Mouse (Mus musculus) C2C12 (cell line): ENCODE measurements around the gene Pth2.

Experiments used
- CTCF ChIP-seq: IDR thresholded peaks from one replicate; pipeline ENCODE4 v1.5.1; 2011; ENCODE audit not compliant: control insufficient read depth, insufficient read depth, insufficient read length
- MAX ChIP-seq: IDR thresholded peaks from one replicate; pipeline ENCODE4 v1.6.1; 2011; ENCODE audit warnings: mild to moderate bottlenecking, control low read depth
- USF1 ChIP-seq: IDR thresholded peaks from one replicate; pipeline ENCODE4 v1.6.1; 2011; ENCODE audit warnings: low read depth, mild to moderate bottlenecking, control low read depth, moderate library complexity

GRCm38 (mm10) chr7:45174567-45175280 is 6.1 kb upstream of the Pth2 start:
- no peak for TF ChIP-seq CTCF
- TF ChIP-seq USF1, result no peak
- no peak for TF ChIP-seq MAX
